Mouse (Mus musculus): ENCODE measurements around the gene Lypd6. TPM values are rescaled to one million over a fixed set of nuclear protein-coding genes. Genes with fewer than 3 reads are reported as not detected.
A peak's percentile ranks its signal among the peaks of the same experiment; 100 is the strongest.

Gene Lypd6
- polyA plus RNA-seq, 1 experiment from 2014 or later: 10.3 TPM

GRCm38 (mm10) chr2:50186711-50187405 lies 120.6 kb downstream of the Lypd6 start:
- no peak overlapping the region for H3K4me3 ChIP-seq (ENCODE audit: low read depth, low read length)
- no peaks in the 10 kb centered on the region for H3K36me3 ChIP-seq (ENCODE audit: control insufficient read depth, insufficient read depth, low read length)
- no peak for ATAC-seq (replicated peaks; ENCODE audit: insufficient number of reproducible peaks, low FRiP score, low TSS enrichment)
- peak overlapping the region; percentile 19; the same call in 1 of the 2 replicates for H3K4me2 ChIP-seq
- WGBS (ENCODE audit: insufficient replicate concordance): 34% methylated on average over 12 of the region's 12 CpGs
- no peak overlapping the region for H3K9ac ChIP-seq (ENCODE audit: low read depth, low read length)
- no peaks in the 10 kb centered on the region for H3K9me3 ChIP-seq (replicated peaks; ENCODE audit: control insufficient read depth, low read length)
- H3K27ac ChIP-seq (ENCODE audit: low read depth, low read length): no peak overlapping the region
- peaks cover 9% of the 10 kb centered on the region for H3K4me1 ChIP-seq (ENCODE audit: control insufficient read depth, insufficient read depth, low read length)
- H3K27me3 ChIP-seq (ENCODE audit: control insufficient read depth, insufficient read depth, low read length): no peaks in the 10 kb centered on the region

GRCm38 (mm10) chr2:50188856-50189255 lies 122.6 kb downstream of the Lypd6 start:
- Histone ChIP-seq H3K4me1 (ENCODE audit: control insufficient read depth, insufficient read depth, low read length) (peaks cover 9% of the 10 kb centered on the region), H3K9ac (ENCODE audit: low read depth, low read length) (no peak overlapping the region), H3K4me2 (no peak overlapping the region), H3K27me3 (ENCODE audit: control insufficient read depth, insufficient read depth, low read length) (no peaks in the 10 kb centered on the region), H3K9me3 (replicated peaks; ENCODE audit: control insufficient read depth, low read length) (no peaks in the 10 kb centered on the region), H3K4me3 (ENCODE audit: low read depth, low read length) (no peak overlapping the region), H3K36me3 (ENCODE audit: control insufficient read depth, insufficient read depth, low read length) (no peaks in the 10 kb centered on the region), H3K27ac (ENCODE audit: low read depth, low read length) (no peak overlapping the region)
- ATAC-seq (replicated peaks; ENCODE audit: insufficient number of reproducible peaks, low FRiP score, low TSS enrichment): no peak
- 61% methylated on average over 3 of the region's 3 CpGs for WGBS (ENCODE audit: insufficient replicate concordance)

GRCm38 (mm10) chr2:50196681-50197080 lies 130.5 kb downstream of the Lypd6 start:
- no peaks in the 10 kb centered on the region for H3K36me3 ChIP-seq (ENCODE audit: control insufficient read depth, insufficient read depth, low read length)
- peaks cover 13% of the 10 kb centered on the region for H3K4me1 ChIP-seq (ENCODE audit: control insufficient read depth, insufficient read depth, low read length)
- no peak overlapping the region for H3K4me2 ChIP-seq
- WGBS (ENCODE audit: insufficient replicate concordance): 68% methylated on average over 1 of the region's 1 CpGs
- no peaks in the 10 kb centered on the region for H3K9me3 ChIP-seq (replicated peaks; ENCODE audit: control insufficient read depth, low read length)
- H3K4me3 ChIP-seq (ENCODE audit: low read depth, low read length): no peak overlapping the region
- no peak overlapping the region for H3K27ac ChIP-seq (ENCODE audit: low read depth, low read length)
- H3K27me3 ChIP-seq (ENCODE audit: control insufficient read depth, insufficient read depth, low read length): no peaks in the 10 kb centered on the region
- no peak for ATAC-seq (replicated peaks; ENCODE audit: insufficient number of reproducible peaks, low FRiP score, low TSS enrichment)
- H3K9ac ChIP-seq (ENCODE audit: low read depth, low read length): no peak overlapping the region

GRCm38 (mm10) chr2:50197801-50198200 lies 131.6 kb downstream of the Lypd6 start:
- ATAC-seq (replicated peaks; ENCODE audit: insufficient number of reproducible peaks, low FRiP score, low TSS enrichment): no peak
- H3K36me3 ChIP-seq (ENCODE audit: control insufficient read depth, insufficient read depth, low read length): no peaks in the 10 kb centered on the region
- H3K4me1 ChIP-seq (ENCODE audit: control insufficient read depth, insufficient read depth, low read length): peaks cover 14% of the 10 kb centered on the region
- H3K4me3 ChIP-seq (ENCODE audit: low read depth, low read length): no peak overlapping the region
- no peak overlapping the region for H3K4me2 ChIP-seq
- 82% methylated on average over 4 of the region's 4 CpGs for WGBS (ENCODE audit: insufficient replicate concordance)
- no peak overlapping the region for H3K27ac ChIP-seq (ENCODE audit: low read depth, low read length)
- no peak overlapping the region for H3K9ac ChIP-seq (ENCODE audit: low read depth, low read length)
- no peaks in the 10 kb centered on the region for H3K27me3 ChIP-seq (ENCODE audit: control insufficient read depth, insufficient read depth, low read length)
- H3K9me3 ChIP-seq (replicated peaks; ENCODE audit: control insufficient read depth, low read length): no peaks in the 10 kb centered on the region

- 0 out of 2 replicates have a peak, but pooled peaks have one; percentile 31 for ATAC-seq (replicated peaks; ENCODE audit: insufficient number of reproducible peaks, low FRiP score, low TSS enrichment)
- H3K4me2 ChIP-seq: no peak overlapping the region
- H3K4me1 ChIP-seq (ENCODE audit: control insufficient read depth, insufficient read depth, low read length): peaks cover 14% of the 10 kb centered on the region
- 11% methylated on average over 2 of the region's 2 CpGs for WGBS (ENCODE audit: insufficient replicate concordance)
- H3K9ac ChIP-seq (ENCODE audit: low read depth, low read length): no peak overlapping the region
- no peaks in the 10 kb centered on the region for H3K9me3 ChIP-seq (replicated peaks; ENCODE audit: control insufficient read depth, low read length)
- H3K36me3 ChIP-seq (ENCODE audit: control insufficient read depth, insufficient read depth, low read length): no peaks in the 10 kb centered on the region
- no peak overlapping the region for H3K4me3 ChIP-seq (ENCODE audit: low read depth, low read length)
- H3K27ac ChIP-seq (ENCODE audit: low read depth, low read length): 0 out of 2 replicates have a peak overlapping the region, but pooled peaks have one; percentile 22
- H3K27me3 ChIP-seq (ENCODE audit: control insufficient read depth, insufficient read depth, low read length): no peaks in the 10 kb centered on the region
These were observed 134.3 kb downstream of the Lypd6 start for GRCm38 (mm10) chr2:50200541-50200940.

- Histone ChIP-seq H3K36me3 (ENCODE audit: control insufficient read depth, insufficient read depth, low read length) (no peaks in the 10 kb centered on the region), H3K9ac (ENCODE audit: low read depth, low read length) (no peak overlapping the region), H3K27ac (ENCODE audit: low read depth, low read length) (no peak overlapping the region), H3K4me3 (ENCODE audit: low read depth, low read length) (no peak overlapping the region), H3K27me3 (ENCODE audit: control insufficient read depth, insufficient read depth, low read length) (no peaks in the 10 kb centered on the region), H3K4me2 (no peak overlapping the region), H3K4me1 (ENCODE audit: control insufficient read depth, insufficient read depth, low read length) (0 out of 2 replicates have a peak, but pooled peaks cover 2% of the 10 kb centered on the region), H3K9me3 (replicated peaks; ENCODE audit: control insufficient read depth, low read length) (no peaks in the 10 kb centered on the region)
- WGBS (ENCODE audit: insufficient replicate concordance): 37% methylated on average over 7 of the region's 7 CpGs
- no peak for ATAC-seq (replicated peaks; ENCODE audit: insufficient number of reproducible peaks, low FRiP score, low TSS enrichment)
These were observed 154.3 kb downstream of the Lypd6 start for GRCm38 (mm10) chr2:50220574-50220973.

GRCm38 (mm10) chr2:50225019-50225418 lies 158.8 kb downstream of the Lypd6 start:
- Histone ChIP-seq H3K4me2 (no peak overlapping the region), H3K9me3 (replicated peaks; ENCODE audit: control insufficient read depth, low read length) (no peaks in the 10 kb centered on the region), H3K4me1 (ENCODE audit: control insufficient read depth, insufficient read depth, low read length) (0 out of 2 replicates have a peak, but pooled peaks cover 2% of the 10 kb centered on the region), H3K36me3 (ENCODE audit: control insufficient read depth, insufficient read depth, low read length) (no peaks in the 10 kb centered on the region), H3K27me3 (ENCODE audit: control insufficient read depth, insufficient read depth, low read length) (no peaks in the 10 kb centered on the region), H3K9ac (ENCODE audit: low read depth, low read length) (no peak overlapping the region), H3K27ac (ENCODE audit: low read depth, low read length) (no peak overlapping the region), H3K4me3 (ENCODE audit: low read depth, low read length) (no peak overlapping the region)
- 55% methylated on average over 4 of the region's 4 CpGs for WGBS (ENCODE audit: insufficient replicate concordance)
- ATAC-seq (replicated peaks; ENCODE audit: insufficient number of reproducible peaks, low FRiP score, low TSS enrichment): no peak

- ATAC-seq (replicated peaks; ENCODE audit: insufficient number of reproducible peaks, low FRiP score, low TSS enrichment): no peak
- WGBS (ENCODE audit: insufficient replicate concordance): 77% methylated on average over 8 of the region's 8 CpGs
- Histone ChIP-seq H3K36me3 (ENCODE audit: control insufficient read depth, insufficient read depth, low read length) (peaks cover 2% of the 10 kb centered on the region; the same call in 1 of the 2 replicates), H3K4me3 (ENCODE audit: low read depth, low read length) (no peak overlapping the region), H3K27me3 (ENCODE audit: control insufficient read depth, insufficient read depth, low read length) (no peaks in the 10 kb centered on the region), H3K9me3 (replicated peaks; ENCODE audit: control insufficient read depth, low read length) (peaks cover 6% of the 10 kb centered on the region; the same call in 1 of the 2 replicates), H3K9ac (ENCODE audit: low read depth, low read length) (no peak overlapping the region), H3K4me1 (ENCODE audit: control insufficient read depth, insufficient read depth, low read length) (no peaks in the 10 kb centered on the region), H3K4me2 (no peak overlapping the region), H3K27ac (ENCODE audit: low read depth, low read length) (no peak overlapping the region)
These were observed 167.3 kb downstream of the Lypd6 start for GRCm38 (mm10) chr2:50233491-50233890.

All from heart, embryonic 11.5 days (tissue).